Mouse (Mus musculus): ENCODE measurements around the gene Dis3l.
A peak's percentile ranks its signal among the peaks of the same experiment; 100 is the strongest.
"Not testable (repeated sequence)": the region's sequence is repeated elsewhere in the genome, so short reads cannot be mapped to it uniquely, and the experiment has no call there.

Gene Dis3l

GRCm38 (mm10) chr9:64314696-64315095 is 26.4 kb downstream of the Dis3l start:
- DNase-seq, result no peak

- no peak for DNase-seq
Measured at GRCm38 (mm10) chr9:64312128-64312527, 29.0 kb downstream of the Dis3l start.

- no peak for DNase-seq
Measured at GRCm38 (mm10) chr9:64310996-64311785, 29.9 kb downstream of the Dis3l start.

- no peak for DNase-seq
Measured at GRCm38 (mm10) chr9:64306476-64307312, 34.4 kb downstream of the Dis3l start.

GRCm38 (mm10) chr9:64303086-64303485 is 38.0 kb downstream of the Dis3l start:
- not testable (repeated sequence) for DNase-seq

GRCm38 (mm10) chr9:64282404-64282987 is 58.6 kb downstream of the Dis3l start:
- DNase-seq, result no peak

- DNase-seq, result no peak
Measured at GRCm38 (mm10) chr9:64281781-64282178, 59.3 kb downstream of the Dis3l start.

- peak; percentile 88 to 96 for DNase-seq
Measured at GRCm38 (mm10) chr9:64281105-64281780, 59.8 kb downstream of the Dis3l start, which contains the start of gene Tipin. Gene Tipin, plus strand, starts transcription at chr9:64281581.

GRCm38 (mm10) chr9:64278665-64279310 is 62.3 kb downstream of the Dis3l start:
- DNase-seq, result no peak

GRCm38 (mm10) chr9:64277706-64278105 is 63.4 kb downstream of the Dis3l start:
- peak; percentile 27 to 74 for DNase-seq

GRCm38 (mm10) chr9:64274919-64275318 is 66.2 kb downstream of the Dis3l start:
- DNase-seq, result no peak

- no peak for DNase-seq
Measured at GRCm38 (mm10) chr9:64274291-64274690, 66.8 kb downstream of the Dis3l start.

GRCm38 (mm10) chr9:64273757-64274156 is 67.3 kb downstream of the Dis3l start:
- no peak for DNase-seq

- DNase-seq, result peak in 1 of 2 experiments; percentile 29
Measured at GRCm38 (mm10) chr9:64272611-64273010, 68.5 kb downstream of the Dis3l start.

- DNase-seq, result no peak
Measured at GRCm38 (mm10) chr9:64271249-64271648, 69.8 kb downstream of the Dis3l start.

GRCm38 (mm10) chr9:64268836-64269235 is 72.3 kb downstream of the Dis3l start:
- not testable (repeated sequence) for DNase-seq

- DNase-seq, result no peak
Measured at GRCm38 (mm10) chr9:64268196-64268595, 72.9 kb downstream of the Dis3l start.

- DNase-seq, result no peak
Measured at GRCm38 (mm10) chr9:64267231-64267630, 73.9 kb downstream of the Dis3l start.

GRCm38 (mm10) chr9:64264813-64265212 is 76.3 kb downstream of the Dis3l start:
- no peak for DNase-seq

GRCm38 (mm10) chr9:64261023-64261422 is 80.1 kb downstream of the Dis3l start:
- DNase-seq, result no peak

GRCm38 (mm10) chr9:64259906-64260305 is 81.2 kb downstream of the Dis3l start:
- no peak for DNase-seq
